Mouse (Mus musculus) forebrain, embryonic 11.5 days (tissue): ENCODE measurements around the gene Cluh. TPM values are rescaled to one million over a fixed set of nuclear protein-coding genes. Genes with fewer than 3 reads are reported as not detected.

Experiments used
- ATAC-seq: fragments of 200-750 bp; cut with Nextera tagmentation; replicated peaks from 2 replicates; pipeline ENCODE4 v1.8.0; 2017; ENCODE audit warnings: moderate TSS enrichment; ENCODE audit not compliant: low FRiP score
- DNase-seq: peaks from one replicate; pipeline ENCODE4 v3.0.0-alpha.2; 2017; ENCODE audit warnings: low spot score
- H3K27ac ChIP-seq: fragments of 300-500 bp; sonication (generic); 2 replicates; pipeline ENCODE4 v1.5.1; 2014; ENCODE audit warnings: low read depth, low read length
- H3K27me3 ChIP-seq: fragments of 300-500 bp; sonication (generic); 2 replicates; pipeline ENCODE4 v1.6.1; 2014; ENCODE audit warnings: mild to moderate bottlenecking, low read length, mixed read lengths; ENCODE audit not compliant: control insufficient read depth, insufficient read depth
- H3K36me3 ChIP-seq: fragments of 300-500 bp; sonication (generic); 2 replicates; pipeline ENCODE4 v1.6.1; 2014; ENCODE audit warnings: mild to moderate bottlenecking, low read length, moderate library complexity, mixed read lengths; ENCODE audit not compliant: control insufficient read depth, insufficient read depth
- H3K4me1 ChIP-seq: fragments of 300-500 bp; sonication (generic); replicated peaks from 2 replicates; pipeline ENCODE4 v1.6.1; 2014; ENCODE audit warnings: low read length, mixed read lengths; ENCODE audit not compliant: control insufficient read depth, insufficient read depth
- H3K4me2 ChIP-seq: fragments of 300-500 bp; sonication (generic); 2 replicates; pipeline ENCODE4 v1.6.1; 2014; ENCODE audit warnings: low read depth, mild to moderate bottlenecking, low read length, moderate library complexity, mixed read lengths; ENCODE audit not compliant: severe bottlenecking
- H3K4me3 ChIP-seq: fragments of 300-500 bp; sonication (generic); 2 replicates; pipeline ENCODE4 v1.5.1; 2014; ENCODE audit warnings: low read depth, low read length
- H3K9ac ChIP-seq: fragments of 300-500 bp; sonication (generic); 2 replicates; pipeline ENCODE4 v1.6.1; 2014; ENCODE audit warnings: low read length
- H3K9me3 ChIP-seq: fragments of 300-500 bp; sonication (generic); 2 replicates; pipeline ENCODE4 v1.6.1; 2016; ENCODE audit warnings: low read length, mixed read lengths; ENCODE audit not compliant: control insufficient read depth
- WGBS: fragments of 180-500 bp; shearing (Covaris S2); extraction: QIAGEN DNeasy Blood & Tissue Kit; methylation state at CpG from one replicate; pipeline ENCODE4 v1.1.7; 2014; 5-methylcytosine and 5-hydroxymethylcytosine counted together
- polyA plus RNA-seq: library from polyadenylated mRNA; unstranded; fragments of >200 nt; fragmentation: Nextera tagmentation; extraction: Ambion mirVana; gene quantifications from 2 replicates; pipeline ENCODE4 v1.2.1, GENCODE M21; 2014

Gene Cluh
- polyA plus RNA-seq, 1 experiment from 2014 or later, result 21.9 TPM

GRCm38 (mm10) chr11:74715971-74716525 lies 66.8 kb downstream of the Cluh start:
- no peaks in the 10 kb centered on the region for H3K36me3 ChIP-seq
- no peaks in the 10 kb centered on the region for H3K4me1 ChIP-seq
- no peak overlapping the region for H3K4me2 ChIP-seq
- no peak overlapping the region for H3K9ac ChIP-seq
- ATAC-seq (no peak), DNase-seq (no peak)
- H3K27ac ChIP-seq, result no peak overlapping the region
- H3K27me3 ChIP-seq, result no peaks in the 10 kb centered on the region
- H3K9me3 ChIP-seq, result no peaks in the 10 kb centered on the region
- no peak overlapping the region for H3K4me3 ChIP-seq
- WGBS, result 93% methylated on average over 3 of the region's 3 CpGs

Other genes with a start within 250 kb of the Cluh start
- 1.3 and 1.8 TPM in 2 replicates for gene Rap1gap2, start 38.6 kb upstream of the Cluh start, polyA plus RNA-seq
- gene Ccdc92b, start 29.9 kb upstream of the Cluh start, polyA plus RNA-seq, result 1.5 and 2.0 TPM in 2 replicates
- 90.2 and 91.1 TPM in 2 replicates for gene Pafah1b1, start 75.2 kb downstream of the Cluh start, polyA plus RNA-seq
- 53.3 and 57.0 TPM in 2 replicates for gene Mettl16, start 121.3 kb downstream of the Cluh start, polyA plus RNA-seq
- gene Mnt, start 181.4 kb downstream of the Cluh start, polyA plus RNA-seq, result 5.8 and 6.0 TPM in 2 replicates
- gene Sgsm2, start 247.6 kb downstream of the Cluh start, polyA plus RNA-seq, result 8.6 and 9.2 TPM in 2 replicates
- 54.0 and 57.4 TPM in 2 replicates for gene Tsr1, start 248.6 kb downstream of the Cluh start, polyA plus RNA-seq